Mouse (Mus musculus): Measurements from ENCODE around the gene Otud6a.
"Not testable (repeated sequence)": the region's sequence is repeated elsewhere in the genome, so short reads cannot be mapped to it uniquely, and the experiment has no call there.

The Otud6a gene

GRCm38 (mm10) chrX:100428693-100429092, at the start of gene Otud6a:
Gene Otud6a (plus strand): TSS chrX:100429013.
- DNase-seq, result no peak

DNA sequence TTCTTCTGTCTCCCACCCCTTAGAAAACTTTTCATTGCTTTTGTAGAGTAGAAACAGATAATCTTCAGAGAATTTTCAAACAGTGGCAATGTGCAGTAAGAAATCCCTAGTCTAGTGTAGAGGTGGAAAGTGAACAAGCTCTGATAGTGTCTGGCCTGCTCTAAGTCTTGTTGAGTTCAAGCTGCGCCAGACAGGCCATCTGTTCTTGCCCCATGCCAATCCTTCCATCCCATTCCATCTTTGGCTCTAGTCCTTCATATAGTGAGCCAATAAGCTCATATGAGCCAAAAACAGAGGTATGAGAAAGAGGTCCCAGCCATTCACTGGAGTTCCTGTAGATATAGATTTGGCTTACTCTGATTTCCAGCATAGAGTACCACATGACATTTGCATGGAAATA, 38.9 kb upstream of the Otud6a start:
- no peak for DNase-seq

GRCm38 (mm10) chrX:100392304-100392703, 36.5 kb upstream of the Otud6a start:
- DNase-seq, result peak; percentile 54

- DNase-seq, result no peak
Measured at GRCm38 (mm10) chrX:100394223-100394861, 34.5 kb upstream of the Otud6a start.

DNA sequence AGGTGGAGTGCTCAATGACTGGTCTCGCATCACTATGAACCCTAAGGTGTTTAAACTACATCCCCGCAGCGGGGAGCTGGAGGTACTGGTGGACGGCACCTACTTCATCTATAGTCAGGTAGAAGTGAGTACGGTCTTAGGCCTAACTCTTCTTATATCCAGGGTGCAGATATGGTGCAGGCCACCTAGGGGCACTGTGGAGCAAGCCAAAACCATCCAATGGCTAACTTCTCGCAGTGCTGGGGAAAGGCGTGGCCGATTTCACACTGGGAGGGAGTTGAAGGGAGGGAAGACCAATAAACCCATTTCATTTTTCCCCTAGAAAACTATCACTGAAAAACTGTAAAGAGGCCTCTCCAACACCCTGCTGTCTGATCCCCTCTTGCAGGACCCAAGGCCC, 33.8 kb upstream of the Otud6a start:
- DNase-seq, result peak; percentile 15

DNA sequence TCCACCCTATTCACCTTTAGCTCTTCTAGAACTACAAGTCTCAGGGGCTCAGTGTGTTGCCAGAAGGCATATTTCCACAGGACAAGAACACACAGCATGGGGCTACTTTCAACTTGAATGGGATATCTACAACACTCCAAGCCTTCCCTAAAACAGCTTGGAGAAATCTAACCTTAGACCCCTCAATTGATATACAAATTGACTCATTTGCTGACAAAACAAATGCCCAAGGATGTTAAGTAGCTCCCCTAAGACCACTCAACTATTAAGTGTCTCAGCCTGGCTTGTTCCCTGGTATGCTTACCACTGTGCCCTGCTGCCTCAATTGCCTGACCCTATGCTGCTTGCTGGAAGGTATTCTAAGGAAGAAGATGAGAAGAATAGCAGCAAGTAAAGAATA, 27.9 kb upstream of the Otud6a start:
- DNase-seq, result no peak

- no peak for DNase-seq
Measured at GRCm38 (mm10) chrX:100401657-100402056, 27.2 kb upstream of the Otud6a start.

DNA sequence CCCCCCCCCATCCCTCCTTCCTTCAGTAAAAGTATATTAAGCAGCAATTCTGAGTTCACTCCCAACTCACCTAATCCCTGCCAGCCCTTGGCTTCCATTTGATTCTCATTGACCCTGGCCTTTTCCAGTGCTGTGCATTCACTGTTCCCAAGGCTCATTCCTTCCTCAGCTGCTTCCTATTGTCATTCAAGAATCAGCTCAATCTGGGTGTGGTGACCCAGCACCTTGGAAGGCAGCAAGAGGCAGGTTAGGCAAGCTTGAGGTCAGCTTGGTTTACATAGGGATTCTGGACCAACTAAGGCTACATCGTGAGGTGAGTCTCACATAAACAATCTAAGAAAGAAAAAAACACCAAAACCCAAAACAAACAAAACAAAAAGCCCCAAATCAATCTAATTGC, 19.6 kb upstream of the Otud6a start:
- no peak for DNase-seq

GRCm38 (mm10) chrX:100432311-100432710, 3.5 kb downstream of the Otud6a start:
- no peak for DNase-seq

- DNase-seq, result not testable (repeated sequence)
Measured at GRCm38 (mm10) chrX:100442617-100443016, 13.8 kb downstream of the Otud6a start, which contains the start of gene Awat2. Gene Awat2 (minus strand): TSS chrX:100442717.

- no peak for DNase-seq
Measured at GRCm38 (mm10) chrX:100443532-100443931, 14.7 kb downstream of the Otud6a start.

DNA sequence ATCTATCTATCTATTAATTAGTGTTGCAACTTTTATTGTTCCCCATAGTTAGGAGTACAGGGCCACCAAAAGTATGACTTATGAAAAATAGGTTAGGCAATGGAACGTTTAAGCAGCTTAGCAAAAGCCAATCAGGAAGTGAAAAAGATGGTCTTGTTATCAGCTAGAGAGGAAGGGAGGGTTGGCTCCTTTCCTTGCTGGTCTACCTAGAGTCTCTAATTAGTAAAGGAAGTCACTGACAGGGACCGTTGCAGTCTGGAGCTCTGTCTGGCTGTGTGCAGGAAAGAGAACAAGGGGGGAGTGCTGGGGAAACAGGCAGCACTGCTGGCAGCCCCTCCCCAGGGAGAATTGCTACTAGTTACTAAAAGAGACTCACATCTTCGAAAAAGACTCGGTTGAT, 39.2 kb downstream of the Otud6a start:
- no peak for DNase-seq

DNA sequence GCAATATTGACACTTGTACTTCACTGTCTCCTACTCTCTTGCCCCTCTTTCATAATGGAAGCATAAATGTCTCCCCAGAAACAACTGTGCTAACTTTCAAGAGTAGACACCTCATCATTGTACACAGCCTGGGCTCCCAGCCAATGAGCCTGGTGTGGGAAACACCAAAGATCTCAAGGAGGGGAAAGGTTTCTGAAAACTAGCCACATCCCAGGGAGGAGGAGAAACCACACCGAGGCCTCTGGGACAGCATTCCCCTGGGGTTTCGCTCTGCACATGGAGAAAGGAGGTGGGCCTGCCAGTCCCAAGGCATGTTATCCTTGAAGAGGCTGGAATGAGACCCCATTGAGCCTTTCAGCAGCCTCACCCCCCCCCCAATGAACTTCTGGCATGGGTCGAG, 41.3 kb downstream of the Otud6a start:
- peak; percentile 34 for DNase-seq

- no peak for DNase-seq
Measured at GRCm38 (mm10) chrX:100471491-100471890, 42.7 kb downstream of the Otud6a start.

DNA sequence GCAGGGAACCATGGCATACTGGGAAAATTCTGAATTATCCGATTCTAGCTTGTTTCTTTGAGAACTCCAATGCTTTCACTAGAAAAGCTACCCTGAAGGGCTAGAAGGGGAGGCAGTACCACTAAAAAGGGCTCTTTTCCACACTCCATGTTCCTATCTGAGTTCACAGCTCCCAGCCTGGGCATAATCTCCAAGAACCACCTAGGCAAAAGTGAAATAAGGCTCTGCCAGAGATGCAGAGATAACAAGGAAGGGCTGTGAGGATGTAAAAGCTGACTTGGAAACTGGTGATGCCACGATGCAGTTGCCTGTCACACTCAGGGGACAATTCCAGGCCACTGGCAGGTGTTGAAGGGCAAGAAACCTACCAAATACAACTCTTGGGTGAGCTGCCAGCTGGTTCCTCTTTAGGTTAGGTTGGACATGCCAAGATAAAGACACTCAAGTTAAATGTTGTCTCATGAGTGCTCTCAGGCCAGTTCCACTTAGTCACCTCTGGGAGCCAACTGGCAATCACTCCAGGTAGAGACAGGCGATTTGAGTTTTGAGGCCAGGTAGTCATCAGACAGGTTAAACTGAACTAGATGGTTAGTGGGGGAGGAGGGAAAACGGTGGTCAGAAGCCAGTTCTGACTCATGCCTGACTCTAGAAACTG, 46.9 kb downstream of the Otud6a start:
- no peak for DNase-seq

Measured in lung, postnatal 10 days (tissue).